Mouse (Mus musculus) thymus, adult 2 months (tissue): Measurements from ENCODE around the gene 2900026A02Rik. TPM values are rescaled to one million over a fixed set of nuclear protein-coding genes. Genes with fewer than 3 reads are reported as not detected.

Experiments
- DNase-seq: peaks from one replicate; pipeline ENCODE4 v3.0.0; 2021
- H3K27ac ChIP-seq: fragments of 200-500 bp; 2 replicates; pipeline ENCODE4 v1.5.1; 2012; ENCODE audit warnings: low read length, control low read depth; ENCODE audit not compliant: control insufficient read depth, insufficient read depth
- H3K27me3 ChIP-seq: fragments of 200-500 bp; 2 replicates; pipeline ENCODE4 v1.6.1; 2012; ENCODE audit warnings: mild to moderate bottlenecking, low read length, moderate library complexity, mixed read lengths; ENCODE audit not compliant: control insufficient read depth, insufficient read depth
- H3K36me3 ChIP-seq: fragments of 200-500 bp; 2 replicates; pipeline ENCODE4 v1.6.1; 2012; ENCODE audit warnings: mild to moderate bottlenecking, low read length, moderate library complexity; ENCODE audit not compliant: control insufficient read depth, insufficient read depth
- H3K4me1 ChIP-seq: fragments of 200-500 bp; replicated peaks from 2 replicates; pipeline ENCODE4 v1.6.1; 2012; ENCODE audit warnings: low read length; ENCODE audit not compliant: control insufficient read depth, insufficient read depth
- H3K4me3 ChIP-seq: fragments of 200-500 bp; 2 replicates; pipeline ENCODE4 v1.5.1; 2012; ENCODE audit warnings: mild to moderate bottlenecking, low read length, control low read depth, moderate library complexity; ENCODE audit not compliant: control insufficient read depth, insufficient read depth
- CTCF ChIP-seq: fragments of 200-500 bp; IDR thresholded peaks from 2 replicates; pipeline ENCODE4 v1.5.1; 2012; ENCODE audit warnings: mild to moderate bottlenecking, control low read depth, low read length, moderate library complexity, borderline replicate concordance; ENCODE audit not compliant: control insufficient read depth, poor library complexity, insufficient read depth; ENCODE audit errors: extremely low read depth
- POLR2A ChIP-seq: fragments of 200-500 bp; IDR thresholded peaks from 2 replicates; pipeline ENCODE4 v1.6.1; 2012; ENCODE audit warnings: mild to moderate bottlenecking, low read length, control low read depth, moderate library complexity; ENCODE audit not compliant: control insufficient read depth, poor library complexity, insufficient read depth; ENCODE audit errors: extremely low read depth
- WGBS: fragments of 180-500 bp; shearing (Covaris S2); methylation state at CpG from one replicate; pipeline ENCODE4 v1.1.7; 2018; 5-methylcytosine and 5-hydroxymethylcytosine counted together
- polyA plus RNA-seq: library from polyadenylated mRNA; depleted of rRNA; stranded (reverse); fragments of >200 nt; gene quantifications from 2 replicates; pipeline ENCODE4 v1.2.3, GENCODE M21; 2012

The 2900026A02Rik gene
- polyA plus RNA-seq, 1 experiment = 6.9 TPM

DNA sequence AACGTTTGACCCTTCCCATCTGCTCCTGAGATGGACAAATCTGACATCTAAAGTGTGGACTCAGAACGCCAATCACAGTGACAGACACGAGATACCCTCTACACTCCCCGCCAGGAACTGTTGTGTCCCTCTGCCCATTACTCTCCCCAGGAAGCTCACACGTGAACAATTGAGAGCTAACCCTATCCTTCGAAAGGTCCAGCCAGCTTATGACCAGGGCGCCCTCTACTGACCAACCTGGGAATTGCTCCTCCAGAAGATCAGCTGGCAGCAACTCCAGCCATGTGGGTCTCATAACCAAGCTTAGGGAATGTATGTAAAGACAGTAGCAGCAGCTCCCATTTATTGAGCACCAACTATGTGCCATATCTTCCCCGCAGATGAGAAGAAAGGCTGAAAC is 65.9 kb downstream of the 2900026A02Rik start:
- H3K27me3 ChIP-seq = no peaks in the 10 kb centered on the region
- WGBS = 16% methylated on average over 8 of the region's 8 CpGs
- H3K27ac ChIP-seq = no peak overlapping the region
- TF ChIP-seq CTCF (peak; percentile 81; the same call in 1 of the 2 replicates), POLR2A (no peak)
- peaks cover 28% of the 10 kb centered on the region for H3K4me1 ChIP-seq
- H3K4me3 ChIP-seq = no peak overlapping the region
- DNase-seq = peak; percentile 63
- H3K36me3 ChIP-seq = no peaks in the 10 kb centered on the region

DNA sequence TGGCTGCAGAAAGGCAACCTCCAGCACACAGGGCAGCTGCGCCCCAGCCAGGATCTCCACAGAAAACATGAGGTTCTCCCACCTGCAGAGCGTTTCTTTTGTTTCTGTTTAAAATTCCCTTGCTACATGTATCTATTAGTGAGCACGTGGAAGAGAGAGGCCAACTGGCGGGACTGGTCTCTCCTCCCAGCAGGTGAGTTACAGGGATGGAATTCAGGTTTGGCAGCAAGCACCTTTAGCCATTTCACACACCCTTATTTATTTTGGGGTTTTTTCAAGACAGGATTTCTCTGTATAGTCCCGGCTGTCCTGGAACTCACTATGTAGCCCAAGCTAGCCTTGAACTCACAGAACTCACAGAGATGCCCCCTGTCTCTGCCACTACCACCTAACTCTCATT is 66.6 kb downstream of the 2900026A02Rik start:
- Histone ChIP-seq H3K4me3 (no peak overlapping the region), H3K27ac (no peak overlapping the region), H3K27me3 (no peaks in the 10 kb centered on the region), H3K36me3 (no peaks in the 10 kb centered on the region), H3K4me1 (peaks cover 28% of the 10 kb centered on the region)
- TF ChIP-seq CTCF = no peak
- no peak for TF ChIP-seq POLR2A
- no peak for DNase-seq
- WGBS = 87% methylated on average over 5 of the region's 5 CpGs

DNA sequence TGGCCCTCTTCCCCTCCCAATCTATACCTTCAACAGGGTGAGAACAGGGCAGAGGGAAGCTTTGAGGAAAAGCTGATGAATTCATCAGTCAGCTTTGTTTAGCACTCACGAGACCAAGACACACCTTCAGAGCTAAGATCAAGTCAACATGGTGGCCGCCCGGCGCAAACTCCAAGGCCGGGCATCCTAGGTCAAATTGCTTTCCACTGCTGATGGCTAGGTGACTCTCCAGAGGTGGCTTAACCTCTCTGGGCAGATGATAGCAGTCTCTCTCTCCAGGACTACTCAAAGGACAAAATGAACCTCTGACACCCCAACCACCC is 67.6 kb downstream of the 2900026A02Rik start:
- Histone ChIP-seq H3K4me3 (no peak overlapping the region), H3K4me1 (peaks cover 28% of the 10 kb centered on the region), H3K27ac (no peak overlapping the region), H3K36me3 (no peaks in the 10 kb centered on the region), H3K27me3 (no peaks in the 10 kb centered on the region)
- no peak for DNase-seq
- TF ChIP-seq CTCF = no peak
- TF ChIP-seq POLR2A = no peak
- 88% methylated on average over 5 of the region's 5 CpGs for WGBS

DNA sequence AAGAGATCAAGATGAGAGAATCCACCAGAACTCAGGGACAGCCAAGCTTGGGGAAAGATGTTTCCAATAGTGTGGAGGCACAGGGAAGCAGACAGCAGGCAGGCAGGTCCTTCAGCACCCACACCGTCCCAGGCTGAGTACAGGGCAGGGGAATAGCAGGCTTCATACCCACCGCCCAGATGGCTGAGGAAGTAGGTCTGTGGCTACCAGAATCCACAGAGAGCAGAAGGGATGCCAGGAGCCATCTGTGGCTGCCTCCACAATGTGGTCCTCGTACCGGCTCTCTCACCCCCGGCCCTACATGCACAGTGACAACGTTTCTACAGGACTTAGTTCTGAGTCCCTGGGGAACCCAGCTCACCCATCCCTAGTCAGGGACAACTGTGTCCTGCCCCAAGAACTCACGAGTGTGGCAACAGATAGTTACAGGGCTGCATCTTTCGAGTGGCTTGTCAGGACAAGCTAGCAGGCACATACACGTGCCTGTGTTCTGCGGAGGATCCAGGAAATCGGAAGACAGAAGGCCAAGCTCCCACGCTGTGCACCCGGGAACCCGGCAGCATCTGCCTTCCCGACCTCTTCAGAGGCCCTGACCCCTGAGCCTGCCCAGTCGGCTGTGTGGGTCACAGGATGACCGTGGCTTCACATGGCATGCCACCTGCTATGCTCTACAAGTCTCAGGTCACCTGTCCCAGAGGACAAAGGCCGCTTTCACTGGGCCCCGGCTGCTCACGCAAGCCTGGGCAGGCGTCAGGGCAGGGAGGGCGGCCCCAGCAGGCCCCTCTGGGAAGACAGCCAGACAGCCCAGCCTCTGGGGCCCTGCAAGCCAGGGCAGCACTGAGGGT is 68.2 kb downstream of the 2900026A02Rik start:
- H3K27me3 ChIP-seq = no peaks in the 10 kb centered on the region
- TF ChIP-seq POLR2A (no peak), CTCF (no peak)
- H3K36me3 ChIP-seq = no peaks in the 10 kb centered on the region
- H3K4me1 ChIP-seq = peaks cover 28% of the 10 kb centered on the region
- 45% methylated on average over 22 of the region's 22 CpGs for WGBS
- no peak overlapping the region for H3K27ac ChIP-seq
- no peak for DNase-seq
- H3K4me3 ChIP-seq = no peak overlapping the region

DNA sequence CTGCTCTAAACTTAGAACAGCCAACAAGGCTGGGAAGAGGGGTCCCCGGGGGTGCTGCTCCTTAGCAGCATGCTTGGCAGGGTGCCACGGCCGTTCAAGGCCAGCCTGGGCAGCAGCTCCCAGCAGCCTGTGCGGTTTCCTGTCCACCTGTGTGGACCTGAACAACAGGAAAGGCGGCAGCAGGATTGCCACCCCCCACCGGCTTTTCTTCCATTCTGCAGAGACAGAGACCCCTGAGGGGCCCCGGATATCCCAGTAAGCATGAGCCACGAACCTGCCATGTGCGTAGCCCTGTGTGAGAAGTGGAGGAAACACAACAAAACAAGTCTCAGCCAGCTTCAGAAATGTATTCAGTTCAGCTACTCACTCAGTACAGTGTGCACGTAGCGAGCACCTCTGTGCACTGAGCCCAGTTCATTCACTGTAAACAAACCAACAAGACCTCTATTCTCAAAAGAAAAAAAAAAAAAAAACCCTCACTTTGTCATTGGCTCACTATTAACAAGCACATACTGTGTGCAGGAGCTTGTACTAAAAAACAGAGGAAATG is 69.4 kb downstream of the 2900026A02Rik start:
- TF ChIP-seq POLR2A = no peak
- no peak for TF ChIP-seq CTCF
- DNase-seq = no peak
- H3K27ac ChIP-seq = peak overlapping the region; percentile 42; the same call in 1 of the 2 replicates
- H3K4me1 ChIP-seq = peaks cover 27% of the 10 kb centered on the region
- WGBS = 14% methylated on average over 11 of the region's 11 CpGs
- H3K36me3 ChIP-seq = no peaks in the 10 kb centered on the region
- H3K27me3 ChIP-seq = no peaks in the 10 kb centered on the region
- no peak overlapping the region for H3K4me3 ChIP-seq

DNA sequence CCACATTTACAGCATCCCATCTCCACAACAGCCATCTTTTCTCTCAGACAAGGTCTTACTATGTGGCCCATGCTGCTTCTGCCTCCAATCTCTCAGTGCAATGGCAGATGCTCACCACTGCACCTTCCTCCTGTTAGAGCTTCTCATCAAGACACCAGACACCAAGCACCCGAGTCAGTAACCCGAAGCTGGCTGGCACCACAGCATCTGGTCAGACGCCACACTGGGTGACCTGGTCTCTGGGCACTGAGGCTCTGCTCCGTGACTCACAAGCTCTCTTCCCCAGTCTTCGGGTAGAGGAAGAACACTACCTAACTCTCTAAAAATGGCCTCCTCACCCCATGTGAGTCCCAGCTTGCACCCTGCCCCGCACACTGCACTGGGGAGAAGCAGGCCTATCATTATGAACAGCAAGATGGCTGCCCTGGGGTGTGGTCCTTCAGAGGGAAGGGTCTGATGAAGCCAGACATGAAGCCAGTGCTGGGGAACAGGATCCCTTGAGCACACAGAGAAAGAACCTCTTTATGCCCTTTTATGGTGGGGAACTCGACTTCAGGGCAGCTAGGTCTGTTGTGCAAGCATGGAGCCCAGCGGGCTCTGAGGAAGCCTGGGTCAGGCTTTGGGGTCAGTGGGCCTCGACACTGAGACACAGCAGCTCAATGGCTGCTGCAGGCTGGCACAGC is 70.0 kb downstream of the 2900026A02Rik start:
- Histone ChIP-seq H3K4me3 (no peak overlapping the region), H3K36me3 (no peaks in the 10 kb centered on the region), H3K4me1 (peaks cover 24% of the 10 kb centered on the region), H3K27me3 (no peaks in the 10 kb centered on the region), H3K27ac (peak overlapping the region; percentile 19; the same call in 1 of the 2 replicates)
- DNase-seq = no peak
- TF ChIP-seq POLR2A (no peak), CTCF (no peak)
- 61% methylated on average over 9 of the region's 9 CpGs for WGBS
